Mouse (Mus musculus) kidney, adult 8-10 months (tissue): ENCODE data around the gene Ssbp4.
A peak's percentile ranks its signal among the peaks of the same experiment; 100 is the strongest.

Experiments used
- DNase-seq, 2 experiments: peaks; one replicate each; pipeline ENCODE4 v3.0.0; 2022

Ssbp4 gene

DNA sequence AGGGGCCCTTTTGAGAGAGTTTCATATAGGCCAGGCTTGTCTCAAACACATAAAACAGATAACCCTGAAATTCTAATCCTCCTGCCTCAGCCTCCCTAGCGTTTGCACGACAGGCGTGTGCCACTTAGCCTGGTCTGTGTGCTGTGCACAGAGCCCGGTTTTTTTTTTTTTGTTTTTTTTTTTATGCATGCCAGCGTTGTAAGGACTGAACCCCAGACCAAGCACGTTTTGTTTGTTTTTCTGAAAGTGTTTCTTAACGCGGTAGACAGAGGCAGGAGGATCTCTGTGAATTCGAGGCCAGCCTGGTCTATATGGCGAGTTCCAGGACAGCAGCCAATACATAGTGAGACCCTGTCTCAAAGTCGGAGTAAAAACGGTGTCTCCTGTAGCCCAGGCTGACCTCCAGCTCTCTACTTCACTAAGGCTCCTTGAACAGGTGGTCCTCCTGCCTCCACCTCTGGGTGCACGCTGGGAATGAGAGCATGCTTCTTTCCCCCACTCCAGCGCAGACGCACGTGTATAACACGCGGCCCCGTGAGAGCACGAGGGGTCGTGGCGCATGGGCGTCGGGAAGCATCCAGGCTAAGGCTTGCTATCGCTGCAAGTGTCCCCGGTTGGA, at the start of gene Ssbp4:
Gene Ssbp4 (minus strand): TSS at position 124 of the 619 bp plus-strand sequence.
- DNase-seq: no peak

DNA sequence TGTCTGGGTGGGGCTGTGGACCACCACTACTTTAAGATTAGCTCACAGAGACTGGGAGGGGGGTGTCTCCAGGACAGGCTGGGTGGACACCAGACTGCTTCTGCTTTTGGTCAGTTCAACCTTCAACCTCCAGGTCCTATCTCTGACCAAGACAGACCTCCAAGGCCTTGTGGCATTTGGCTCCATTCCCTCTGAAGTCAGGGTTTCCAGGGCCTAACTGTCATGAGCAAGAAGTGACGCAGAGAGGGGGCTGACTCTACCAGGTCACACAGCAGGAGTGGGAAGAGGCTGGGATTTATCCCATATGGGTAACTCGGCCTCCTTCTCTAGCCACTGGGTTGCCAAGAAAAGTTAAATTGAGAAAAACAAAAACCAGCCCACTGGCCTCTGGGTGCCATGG, 49.1 kb upstream of the Ssbp4 start:
- no peak for DNase-seq

GRCm38 (mm10) chr8:70657214-70657613, 48.5 kb upstream of the Ssbp4 start:
- no peak for DNase-seq

- DNase-seq: no peak
These were observed 47.6 kb upstream of the Ssbp4 start for GRCm38 (mm10) chr8:70656193-70656790.

- no peak for DNase-seq
These were observed 46.8 kb upstream of the Ssbp4 start for GRCm38 (mm10) chr8:70655469-70655868.

DNA sequence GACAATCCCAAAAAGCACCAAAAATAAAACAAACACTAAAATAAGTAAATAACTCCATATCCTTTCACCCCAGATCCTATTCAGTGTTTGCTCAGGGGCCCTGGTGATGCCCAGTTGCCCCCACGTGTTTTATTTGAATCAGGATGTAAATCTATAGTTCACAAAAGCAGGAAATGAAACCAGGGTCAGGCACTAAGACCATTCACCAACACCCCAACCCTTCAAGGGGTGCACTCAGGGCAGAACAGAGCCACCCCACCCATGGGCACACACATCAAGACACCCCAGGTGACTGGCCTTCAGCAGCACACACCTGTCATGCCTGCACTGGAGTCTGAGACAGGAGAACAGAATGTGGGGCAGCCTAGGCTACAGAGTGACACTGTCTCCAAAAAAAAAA, 45.4 kb upstream of the Ssbp4 start:
- no peak for DNase-seq

GRCm38 (mm10) chr8:70653226-70653625, 44.6 kb upstream of the Ssbp4 start:
- peak; percentile 82 to 93 for DNase-seq

DNA sequence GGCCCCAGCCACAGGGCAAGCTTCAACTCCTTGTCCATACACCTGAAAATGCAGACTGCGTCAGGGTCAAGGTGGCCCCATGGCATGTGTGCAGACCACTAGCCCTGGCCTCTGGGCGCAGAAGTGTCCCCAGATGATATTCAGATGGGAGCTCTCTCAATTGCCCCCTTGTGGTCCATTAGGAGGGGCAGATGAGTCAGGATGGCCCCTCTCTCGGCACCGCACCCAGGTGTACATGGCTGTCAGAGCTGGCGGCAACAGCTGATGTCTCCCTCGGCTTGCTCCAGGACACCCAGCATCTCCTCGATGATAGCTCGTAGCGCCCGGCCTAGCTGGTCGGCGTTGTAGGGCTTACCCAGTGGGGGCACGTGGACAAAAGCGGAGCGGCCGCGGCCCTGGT, 41.7 kb upstream of the Ssbp4 start:
- DNase-seq: no peak

DNA sequence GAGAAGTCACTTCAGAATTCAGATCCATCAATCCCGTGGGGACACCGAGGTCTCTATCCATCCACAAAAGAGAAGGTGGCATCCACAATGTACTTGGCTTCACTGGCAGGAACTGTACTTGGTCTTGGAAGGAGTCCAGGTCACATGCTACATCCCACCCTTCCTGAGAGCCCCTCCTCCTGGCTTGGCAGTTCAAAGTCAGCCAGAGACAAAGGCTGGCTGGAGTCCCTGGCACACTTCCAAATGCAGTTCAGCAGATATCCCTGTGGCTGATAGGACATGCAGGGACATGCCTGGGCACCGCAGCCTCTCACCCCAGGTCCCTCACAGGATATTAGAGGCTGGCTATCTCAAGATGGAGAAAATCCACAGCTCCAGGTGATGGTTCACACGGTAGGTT, 40.7 kb upstream of the Ssbp4 start:
- peak; percentile 93 to 95 for DNase-seq

GRCm38 (mm10) chr8:70648921-70649320, 40.2 kb upstream of the Ssbp4 start:
- no peak for DNase-seq

GRCm38 (mm10) chr8:70648164-70648442, 39.4 kb upstream of the Ssbp4 start:
- DNase-seq: peak; percentile 51 to 57

GRCm38 (mm10) chr8:70647343-70648163, 38.9 kb upstream of the Ssbp4 start:
- DNase-seq: peak; percentile 78 to 83

DNA sequence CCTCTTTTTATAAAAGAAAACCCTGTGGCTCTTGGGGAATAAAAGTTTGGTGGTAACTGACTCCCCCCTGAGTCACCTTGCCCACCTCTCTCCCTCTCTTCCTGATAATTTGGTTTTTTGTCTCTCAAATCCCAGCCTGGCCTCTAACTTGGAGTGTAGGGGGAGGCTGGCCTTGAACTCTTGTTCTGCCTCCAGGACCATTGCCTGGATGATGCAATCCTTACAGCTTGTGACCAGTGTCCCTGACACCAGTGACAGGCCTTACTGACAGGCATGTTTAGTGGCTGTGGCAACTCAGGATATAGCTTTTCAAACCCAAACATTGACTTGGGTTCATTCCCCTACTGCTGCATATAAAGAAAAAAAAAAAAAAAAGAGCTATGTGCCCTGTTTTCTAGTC, 38.1 kb upstream of the Ssbp4 start:
- DNase-seq: peak in 1 of 2 experiments; percentile 19

- DNase-seq: no peak
These were observed 37.7 kb upstream of the Ssbp4 start for GRCm38 (mm10) chr8:70646369-70646768.

DNA sequence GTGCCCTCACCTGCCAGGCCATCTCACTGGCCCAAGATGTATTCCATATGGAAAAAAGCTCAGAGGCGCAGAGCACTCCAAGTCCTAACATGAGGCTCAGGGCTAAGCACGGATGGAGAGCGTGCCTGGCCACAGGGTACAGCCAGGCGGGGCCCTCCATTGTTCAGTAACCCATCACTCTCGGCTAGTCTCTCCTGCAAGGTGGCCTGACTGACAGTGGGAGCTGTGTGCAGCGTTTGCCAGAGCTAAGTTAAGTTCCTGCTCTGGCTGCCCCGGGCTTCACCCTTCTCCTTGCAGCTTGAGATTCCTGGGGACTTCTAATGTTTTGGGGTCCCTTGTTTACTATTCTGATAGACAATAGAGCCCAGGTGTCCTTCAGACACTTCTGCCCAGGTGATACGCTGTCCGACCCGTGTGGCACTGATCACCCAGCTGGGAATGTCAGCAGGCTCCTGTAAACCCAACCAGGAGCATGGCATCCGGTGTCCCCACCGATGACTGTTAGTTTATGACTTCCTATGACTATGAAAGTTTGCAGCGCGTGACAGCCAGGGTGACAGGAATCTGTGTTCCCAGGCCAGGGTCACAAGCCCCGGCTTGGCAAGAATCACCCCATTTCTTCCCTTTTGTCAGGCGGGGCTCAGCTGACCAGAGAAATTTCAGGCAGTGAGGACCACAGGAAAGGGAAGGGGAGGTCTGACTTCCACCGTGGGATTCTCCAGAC, 37.0 kb upstream of the Ssbp4 start:
- DNase-seq: peak; percentile 56 to 66

GRCm38 (mm10) chr8:70644065-70644464, 35.4 kb upstream of the Ssbp4 start:
- DNase-seq: peak in 1 of 2 experiments; percentile 72

DNA sequence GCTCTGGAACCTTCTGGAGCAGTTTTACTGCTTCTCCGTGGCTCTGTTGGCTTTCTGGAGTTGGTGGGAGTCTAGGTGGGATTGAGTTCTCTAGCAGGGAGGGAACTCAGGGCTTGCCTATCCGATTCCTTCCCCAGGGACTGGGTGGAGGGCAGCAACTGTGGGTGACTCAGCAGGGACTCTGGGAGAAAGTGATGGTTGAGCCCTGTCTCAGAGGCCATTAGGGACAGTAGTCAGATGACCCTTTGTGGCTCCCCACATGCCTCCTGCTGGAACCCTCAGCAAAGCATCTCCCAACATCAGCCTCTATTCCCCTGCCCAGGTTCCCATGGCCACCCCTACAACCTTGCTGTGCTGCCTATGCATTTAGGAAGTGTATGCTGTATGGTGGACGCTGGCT, 34.3 kb upstream of the Ssbp4 start:
- no peak for DNase-seq

- no peak for DNase-seq
These were observed 30.1 kb upstream of the Ssbp4 start for GRCm38 (mm10) chr8:70638752-70639151.

- DNase-seq: peak in 1 of 2 experiments; percentile 60
These were observed 28.2 kb upstream of the Ssbp4 start for GRCm38 (mm10) chr8:70636838-70637237.

DNA sequence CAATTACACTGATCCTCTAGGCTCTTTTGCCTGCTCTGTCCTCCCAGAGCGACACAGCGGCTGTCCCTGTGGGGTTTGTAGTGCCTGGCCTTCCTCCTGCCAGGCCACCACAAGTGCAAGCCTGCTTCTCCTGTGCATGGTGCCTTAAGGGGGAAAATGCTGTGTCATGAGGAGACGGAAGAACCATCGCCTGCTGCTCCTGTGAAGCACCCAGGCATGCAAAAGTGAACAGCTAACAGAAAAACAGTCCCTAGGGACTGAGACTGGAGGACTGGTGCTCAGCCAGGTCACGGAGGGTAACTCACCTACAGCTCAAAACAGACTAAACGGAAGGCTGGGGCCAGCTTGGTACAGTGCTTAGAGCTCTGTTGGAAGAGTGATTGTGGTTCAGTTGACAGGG, 26.9 kb upstream of the Ssbp4 start:
- DNase-seq: peak; percentile 74 to 75

GRCm38 (mm10) chr8:70634066-70634465, 25.4 kb upstream of the Ssbp4 start:
- peak; percentile 87 to 91 for DNase-seq

- DNase-seq: no peak
These were observed 23.7 kb upstream of the Ssbp4 start, which contains the start of gene Gdf15 for GRCm38 (mm10) chr8:70632346-70632892. TSS of gene Gdf15 (minus strand) at chr8:70632456.

GRCm38 (mm10) chr8:70631436-70631835, 22.8 kb upstream of the Ssbp4 start:
- DNase-seq: peak; percentile 75 to 77
